ENCODE assay signal across 14 mouse cellular contexts in genomic region chr7:46422052-46422763, GRCm38 (mm10). TPM values are rescaled to one million over a fixed set of nuclear protein-coding genes. Genes with fewer than 3 reads are reported as not detected.
A peak's percentile ranks its signal among the peaks of the same experiment; 100 is the strongest.
DNase-seq lines count a peak whose midpoint lies in the region; ATAC-seq and TF ChIP-seq lines count a peak whose summit lies in the region.
"Had no signal": no experiment of that assay in that cellular context is flagged by ENCODE, and none has a peak within 500 bp of the region (broad histone marks: within the 10 kb centered on the region; RNA-seq: fewer than 3 reads in every experiment).

No protein-coding gene starts in this region.

- ATAC-seq in forebrain, embryonic 12.5 days (ENCODE audit: low FRiP score): peak; percentile 66

- H3K4me2 ChIP-seq in forebrain, embryonic 12.5 days: peak overlapping the region; percentile 25

- H3K27ac ChIP-seq in forebrain, embryonic 12.5 days: peak overlapping the region; percentile 75
- peak overlapping the region; percentile 97 for H3K27ac ChIP-seq in olfactory bulb, adult 2 months (ENCODE audit: insufficient read depth, low read depth, low read length)
- H3K27ac ChIP-seq: liver, embryonic 14.5 days had no signal

- TF ChIP-seq POLR2A in olfactory bulb, adult 2 months (IDR thresholded peaks at IDR 0.05; ENCODE audit: insufficient read depth, low read depth, low read length): no peak

- TF ChIP-seq CTCF in olfactory bulb, adult 2 months (IDR thresholded peaks at IDR 0.05; ENCODE audit: insufficient read depth, low read depth, low read length): no peak

- H3K4me1 ChIP-seq in forebrain, embryonic 12.5 days: peaks cover 30% of the 10 kb centered on the region
- peaks cover 80% of the 10 kb centered on the region for H3K4me1 ChIP-seq in olfactory bulb, adult 2 months (ENCODE audit: control insufficient read depth, insufficient read depth, low read length)

- no peaks in the 10 kb centered on the region for H3K27me3 ChIP-seq in forebrain, embryonic 12.5 days

- H3K36me3 ChIP-seq in forebrain, embryonic 12.5 days (replicated peaks): no peaks in the 10 kb centered on the region

- no peak overlapping the region for H3K4me3 ChIP-seq in forebrain, embryonic 12.5 days (replicated peaks)
- peak overlapping the region; percentile 38 for H3K4me3 ChIP-seq in olfactory bulb, adult 2 months (ENCODE audit: insufficient read depth, low read depth, low read length)

- peak; percentile 32 for DNase-seq in retina, postnatal 1 day
- no peak for DNase-seq in retina, embryonic 14.5 days (ENCODE audit: low spot score)
- DNase-seq in layer of hippocampus, adult 9-10 months (ENCODE audit: low spot score): peak; percentile 55
- DNase-seq in heart, adult 8-10 months (ENCODE audit: low spot score): no peak
- DNase-seq in right cerebral cortex, postnatal 14 days: no peak

- WGBS in forebrain, embryonic 12.5 days: 53% methylated on average over 8 of the region's 8 CpGs
- whole genome bisulfite sequencing in olfactory bulb, adult 2 months: 41% methylated on average over 8 of the region's 8 CpGs

- no peak overlapping the region for H3K9ac ChIP-seq in forebrain, embryonic 12.5 days
- H3K9ac ChIP-seq: liver, embryonic 14.5 days had no signal

- no peaks in the 10 kb centered on the region for H3K9me3 ChIP-seq in forebrain, embryonic 12.5 days

RNA-seq across cellular contexts. Expression of gene Kcnc1, which starts 25.9 kb away (rescaled TPM):
- 4.8 and 4.9 TPM in 2 replicates for polyA plus RNA-seq in forebrain, embryonic 12.5 days (2016; fragmentation: Nextera tagmentation; extraction: Ambion mirVana)
- polyA plus RNA-seq in olfactory bulb, adult 2 months (2012; ENCODE audit: insufficient read depth, insufficient read length, low replicate concordance, missing spikeins): 47.6 and 146 TPM in 2 replicates
- under 1 TPM; 0.28 to 0.69 (median 0.39) TPM for total RNA-seq in heart, adult 8-10 months (2022)
- polyA plus RNA-seq: activated CD4-positive, CD25-positive, alpha-beta regulatory T cell, adult 4 months had no signal

RNA-seq across cellular contexts. Expression of gene Myod1, which starts 45.9 kb away (rescaled TPM):
- 0.33 TPM in 1 of 2 replicates, not detected in the other for polyA plus RNA-seq in forebrain, embryonic 12.5 days (2016; fragmentation: Nextera tagmentation; extraction: Ambion mirVana)
- polyA plus RNA-seq in olfactory bulb, adult 2 months (2012; ENCODE audit: insufficient read depth, insufficient read length, low replicate concordance, missing spikeins): not detected in 2 replicates
- total RNA-seq in heart, adult 8-10 months (2022): under 1 TPM in 3 of 4 experiments, not detected in 1; 0.12 to 0.16 (median 0.14) TPM
- total RNA-seq: heart, postnatal 4 days; megakaryocyte-erythroid progenitor cell, adult 5-6 weeks had no signal
- polyA plus RNA-seq: activated CD4-positive, CD25-positive, alpha-beta regulatory T cell, adult 4 months; gonadal fat pad, adult 2 months; large intestine, adult 2 months; small intestine, adult 2 months had no signal

Comparison
In these comparisons a context has a peak if more than half of its experiments do, and no peak if none do; other contexts are left out.
1. DNase-seq: peak in retina, postnatal 1 day (single experiment) and layer of hippocampus, adult 9-10 months (single experiment); none in retina, embryonic 14.5 days (single experiment), heart, adult 8-10 months (single experiment) and right cerebral cortex, postnatal 14 days (single experiment).